ENCODE assay signal across 27 mouse cellular contexts in the genomic region with DNA sequence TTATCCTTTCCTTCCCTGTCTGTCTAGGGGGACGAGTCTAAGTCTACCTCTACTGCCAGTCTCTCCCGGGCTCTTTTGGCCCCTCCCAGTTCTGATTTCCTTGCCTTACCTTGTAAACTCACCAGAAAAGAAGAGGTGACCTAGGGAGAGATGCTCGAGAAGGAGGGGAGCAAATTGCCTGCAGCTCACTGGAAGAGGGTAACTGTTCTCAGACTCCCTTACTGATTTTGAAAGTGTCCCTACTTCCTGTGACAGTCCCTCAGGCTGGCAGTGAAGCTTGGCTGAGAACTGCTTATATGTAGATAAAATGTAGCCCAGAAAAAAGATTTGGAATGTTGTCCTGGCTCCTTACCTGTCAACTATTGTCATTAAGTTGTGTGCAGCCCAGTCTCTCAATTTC.
"Had no signal": no experiment of that assay in that cellular context is flagged by ENCODE, and none has a peak within 500 bp of the region (broad histone marks: within the 10 kb centered on the region; RNA-seq: fewer than 3 reads in every experiment).

No protein-coding gene starts in this region.

- ATAC-seq: forebrain, embryonic 13.5 days; forebrain, embryonic 14.5 days; forebrain, embryonic 15.5 days; forebrain, embryonic 16.5 days; forebrain, postnatal 0 days had no signal

- H3K9ac ChIP-seq: embryonic facial prominence, embryonic 12.5 days; embryonic facial prominence, embryonic 13.5 days; embryonic facial prominence, embryonic 15.5 days; forebrain, embryonic 12.5 days; forebrain, embryonic 13.5 days; forebrain, embryonic 15.5 days; forebrain, postnatal 0 days had no signal

- H3K4me2 ChIP-seq: embryonic facial prominence, embryonic 12.5 days; embryonic facial prominence, embryonic 13.5 days; embryonic facial prominence, embryonic 15.5 days; forebrain, embryonic 12.5 days; forebrain, embryonic 13.5 days; forebrain, embryonic 15.5 days had no signal

- H3K9me3 ChIP-seq: embryonic facial prominence, embryonic 10.5 days; embryonic facial prominence, embryonic 12.5 days; embryonic facial prominence, embryonic 13.5 days; embryonic facial prominence, embryonic 15.5 days; forebrain, embryonic 10.5 days; forebrain, embryonic 12.5 days; forebrain, embryonic 13.5 days; forebrain, embryonic 15.5 days had no signal

- H3K27ac ChIP-seq: embryonic facial prominence, embryonic 10.5 days; embryonic facial prominence, embryonic 12.5 days; embryonic facial prominence, embryonic 13.5 days; embryonic facial prominence, embryonic 15.5 days; forebrain, embryonic 10.5 days; forebrain, embryonic 12.5 days; forebrain, embryonic 13.5 days; forebrain, embryonic 15.5 days; gastrocnemius, adult 2 months; heart, adult 2 months had no signal

- H3K4me3 ChIP-seq: embryonic facial prominence, embryonic 10.5 days; embryonic facial prominence, embryonic 12.5 days; embryonic facial prominence, embryonic 13.5 days; embryonic facial prominence, embryonic 15.5 days; erythroblast, embryonic 14.5 days; forebrain, embryonic 10.5 days; forebrain, embryonic 12.5 days; forebrain, embryonic 13.5 days; forebrain, embryonic 15.5 days; gastrocnemius, adult 2 months; heart, adult 2 months had no signal

- H3K36me3 ChIP-seq: embryonic facial prominence, embryonic 10.5 days; embryonic facial prominence, embryonic 12.5 days; embryonic facial prominence, embryonic 13.5 days; embryonic facial prominence, embryonic 15.5 days; forebrain, embryonic 10.5 days; forebrain, embryonic 12.5 days; forebrain, embryonic 15.5 days had no signal

- DNase-seq: cerebellum, adult 8-10 months; cerebellum, adult 9-10 months; cerebellum, adult 9-11 months; cerebellum, postnatal 10 days; cerebellum, postnatal 14 days; cerebellum, postnatal 25 days; cerebellum, postnatal 36 days; embryo, embryonic 11 days; forebrain, postnatal 0 days; gastrocnemius, adult 2 months; gastrocnemius, postnatal 10 days; gastrocnemius, postnatal 14 days; gastrocnemius, postnatal 25 days; gastrocnemius, postnatal 36 days; heart, adult 18-20 months; heart, adult 2 months had no signal

- H3K27me3 ChIP-seq: embryonic facial prominence, embryonic 12.5 days; embryonic facial prominence, embryonic 13.5 days; embryonic facial prominence, embryonic 15.5 days; forebrain, embryonic 13.5 days; forebrain, embryonic 15.5 days had no signal
